Mouse (Mus musculus) E14TG2a.4 (cell line): ENCODE data around the gene Ak3.

Source experiments
- CTCF ChIP-seq: conservative IDR thresholded peaks from 2 replicates; pipeline ENCODE4 v1.5.1; 2014; ENCODE audit warnings: low read length
- NANOG ChIP-seq: IDR thresholded peaks from 2 replicates; pipeline ENCODE4 v1.6.1; 2014; ENCODE audit warnings: borderline replicate concordance, low read length, mixed read lengths
- POU5F1 ChIP-seq: IDR thresholded peaks from 2 replicates; pipeline ENCODE4 v1.6.1; 2014; ENCODE audit warnings: low read length, borderline replicate concordance

GRCm38 (mm10) chr19:28990194-28990589 is 57.6 kb downstream of the Ak3 start, which contains the start of gene Cdc37l1:
- TF ChIP-seq CTCF (no peak), NANOG (no peak), POU5F1 (no peak)
